Mouse (Mus musculus) frontal cortex, postnatal 10 days (tissue): Measurements from ENCODE around the gene Dop1b.
"Not testable (repeated sequence)": the region's sequence is repeated elsewhere in the genome, so short reads cannot be mapped to it uniquely, and the experiment has no call there.

ENCODE experiments used
- DNase-seq, 2 experiments: peaks; one replicate each; pipeline ENCODE4 v3.0.0; 2022; ENCODE audit warnings: low spot score in 2 of 2, mixed read lengths in 1 of 2

Gene Dop1b

DNA sequence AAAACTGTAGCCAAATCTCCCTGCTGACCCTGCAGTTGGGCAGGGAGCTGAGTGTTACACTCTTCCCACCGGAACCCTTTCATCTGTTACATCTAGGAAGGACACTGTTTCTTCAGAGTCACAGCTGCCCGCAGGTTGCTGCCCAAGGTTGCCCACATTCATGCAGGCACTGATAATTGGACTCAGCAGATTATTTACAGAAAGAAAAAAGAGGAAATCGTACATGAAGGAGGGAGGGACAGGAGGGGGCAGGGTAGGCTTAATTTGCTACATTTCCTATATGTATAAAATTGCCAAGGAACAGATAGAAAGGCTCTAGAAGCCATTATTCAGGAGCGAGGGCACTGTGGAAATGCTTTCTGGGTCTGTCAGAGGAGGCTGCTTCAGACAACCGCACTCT, 44.9 kb downstream of the Dop1b start:
- no peak for DNase-seq

GRCm38 (mm10) chr16:93763378-93763777, 51.7 kb downstream of the Dop1b start:
- no peak for DNase-seq

GRCm38 (mm10) chr16:93764597-93764996, 52.9 kb downstream of the Dop1b start:
- no peak for DNase-seq

DNA sequence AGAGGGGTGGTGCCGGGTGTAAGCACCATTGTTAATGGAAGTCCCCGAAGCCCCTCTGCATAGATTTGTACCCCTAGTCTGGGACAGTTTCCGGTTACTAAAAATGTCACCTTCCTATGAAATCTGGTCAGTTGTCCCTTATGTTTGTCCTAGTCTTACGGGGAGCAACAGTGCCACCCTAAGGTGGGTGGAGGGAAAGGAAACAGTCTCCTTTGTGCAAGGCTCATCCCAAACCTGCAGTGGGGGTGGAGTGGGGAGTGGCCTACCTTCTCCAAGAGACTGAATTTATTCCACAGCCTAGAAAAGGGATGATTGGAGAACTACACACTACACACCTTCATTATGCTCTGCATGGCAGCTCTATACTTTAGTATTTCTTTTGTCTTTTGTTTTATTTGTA, 55.3 kb downstream of the Dop1b start:
- DNase-seq = no peak

DNA sequence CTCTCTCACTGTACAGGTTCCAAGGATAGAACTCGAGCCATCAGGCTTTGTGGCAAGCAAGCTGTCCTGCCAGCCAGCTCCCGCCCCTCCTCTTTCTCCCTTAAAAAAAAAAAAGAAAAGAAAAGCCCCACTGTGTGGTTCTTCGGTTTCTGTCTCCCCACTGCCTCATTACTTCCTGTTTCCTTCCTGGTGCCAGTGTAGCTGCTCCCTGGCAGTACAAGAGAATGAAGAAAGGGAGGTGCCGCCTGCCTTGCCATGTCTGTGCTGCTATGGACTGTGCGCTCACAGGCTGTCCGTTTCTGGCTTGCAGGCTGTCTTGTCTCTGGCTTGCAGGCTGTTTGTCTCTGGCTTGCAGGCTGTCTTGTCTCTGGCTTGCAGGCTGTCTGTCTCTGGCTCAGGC, 55.8 kb downstream of the Dop1b start:
- no peak for DNase-seq

- no peak for DNase-seq
These were observed 57.9 kb downstream of the Dop1b start for GRCm38 (mm10) chr16:93769621-93770020.

DNA sequence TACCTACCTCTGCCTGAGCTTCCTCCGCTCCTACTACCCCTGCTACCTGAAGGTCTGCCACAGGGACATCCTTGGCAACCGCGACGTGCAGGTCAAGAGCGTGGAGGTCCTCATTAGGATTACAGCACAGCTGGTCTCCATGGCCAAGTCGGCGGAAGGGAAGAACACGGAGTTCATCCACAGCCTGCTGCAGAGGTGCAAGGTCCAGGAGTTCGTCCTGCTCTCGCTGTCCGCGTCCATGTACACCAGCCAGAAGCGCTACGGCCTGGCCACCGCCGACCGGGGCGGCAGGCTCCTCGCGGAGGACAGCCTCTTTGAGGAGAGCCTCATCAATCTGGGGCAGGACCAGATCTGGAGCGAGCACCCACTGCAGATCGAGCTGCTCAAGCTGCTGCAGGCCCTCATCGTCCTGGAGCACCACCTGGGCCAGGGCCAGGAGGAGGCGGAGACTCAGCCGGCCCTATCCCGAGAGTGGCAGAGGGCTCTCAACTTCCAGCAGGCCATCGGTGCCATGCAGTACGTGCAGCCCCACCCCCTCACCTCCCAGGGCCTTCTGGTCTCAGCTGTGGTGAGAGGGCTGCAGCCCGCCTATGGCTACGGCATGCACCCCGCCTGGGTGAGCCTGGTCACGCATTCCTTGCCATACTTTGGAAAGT, 58.7 kb downstream of the Dop1b start:
- no peak for DNase-seq

DNA sequence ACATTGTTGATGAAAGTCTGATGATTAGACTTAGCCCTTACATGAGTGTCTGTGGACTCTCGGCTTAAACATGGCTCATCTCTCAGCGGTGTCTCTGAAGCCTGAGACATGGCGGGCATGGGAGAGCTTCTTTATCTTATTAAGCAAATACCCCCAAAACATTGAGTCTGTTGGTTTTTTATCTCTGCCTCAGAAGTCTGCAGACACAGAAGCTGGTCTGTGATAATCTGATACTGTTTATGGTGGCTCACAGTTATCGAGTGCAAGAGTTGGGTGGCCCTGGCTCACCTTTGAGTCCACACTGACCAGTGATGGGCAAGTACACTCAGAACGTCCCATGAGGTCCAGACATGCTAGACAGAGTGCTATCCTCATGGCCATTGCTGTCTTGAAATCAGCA, 63.0 kb downstream of the Dop1b start:
- no peak for DNase-seq

- no peak for DNase-seq
These were observed 64.8 kb downstream of the Dop1b start for GRCm38 (mm10) chr16:93776468-93776867.

DNA sequence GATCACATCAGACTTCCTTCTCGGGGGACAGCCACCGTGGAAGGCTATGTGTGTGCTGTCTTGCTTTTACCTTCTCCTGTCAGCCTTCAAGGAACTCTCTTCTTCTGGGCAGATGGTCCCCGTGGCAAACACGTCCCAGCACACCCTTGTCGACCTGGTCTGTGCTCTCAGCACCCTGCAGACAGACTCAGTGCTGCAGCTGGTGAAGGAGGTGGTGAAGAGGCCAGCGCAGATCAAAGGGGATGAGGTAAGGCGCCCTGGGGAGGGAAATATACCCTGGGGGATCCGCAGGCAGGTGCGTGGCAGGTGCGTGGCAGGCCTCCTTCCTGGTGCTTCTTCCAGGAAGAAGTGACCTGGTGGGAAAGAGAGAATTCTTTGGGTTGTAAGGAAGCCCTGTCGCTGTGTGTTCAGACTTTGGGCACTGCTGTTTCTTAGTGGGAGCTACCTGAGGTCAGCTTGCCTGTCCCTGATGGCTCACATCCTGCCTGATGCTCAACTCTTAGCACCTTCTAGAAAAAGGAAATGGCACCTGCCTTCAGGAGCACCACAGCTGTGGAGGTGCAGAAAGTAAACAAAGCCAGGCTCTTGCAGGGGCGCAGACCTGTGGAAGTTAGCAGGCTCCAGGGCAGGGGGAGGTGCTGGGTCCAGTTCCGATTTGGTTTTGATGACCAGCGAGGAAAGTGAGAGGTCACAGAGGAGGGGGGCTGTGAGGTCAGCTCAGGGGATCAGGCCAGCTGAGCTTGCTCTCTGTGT, 65.7 kb downstream of the Dop1b start:
- DNase-seq = no peak

GRCm38 (mm10) chr16:93778393-93778792, 66.7 kb downstream of the Dop1b start:
- DNase-seq = not testable (repeated sequence)

GRCm38 (mm10) chr16:93779554-93779953, 67.8 kb downstream of the Dop1b start:
- DNase-seq = no peak

- DNase-seq = no peak
These were observed 69.2 kb downstream of the Dop1b start for GRCm38 (mm10) chr16:93780660-93781479.

- DNase-seq = no peak
These were observed 72.5 kb downstream of the Dop1b start for GRCm38 (mm10) chr16:93784175-93784574.

DNA sequence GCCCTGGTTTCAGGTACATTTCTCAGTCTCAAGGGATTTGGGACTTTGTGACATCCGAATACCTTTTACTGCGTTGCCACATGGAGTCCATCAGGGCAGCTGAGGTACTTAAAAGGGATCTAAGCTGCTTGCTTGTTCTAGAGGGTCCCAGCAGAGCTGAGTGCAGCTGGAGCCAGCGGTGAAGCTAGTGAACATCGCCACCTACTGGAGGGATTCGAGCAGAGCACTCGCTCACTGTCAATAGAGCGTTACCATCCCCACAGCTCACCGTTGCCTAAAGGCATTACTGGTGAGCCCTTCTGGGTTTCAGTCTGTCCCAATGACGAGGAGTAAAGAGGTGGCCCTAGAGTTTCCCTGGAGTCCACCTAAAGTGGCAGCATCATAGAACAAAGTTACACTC, 74.1 kb downstream of the Dop1b start:
- DNase-seq = peak in 1 of 2 experiments; percentile 62

- no peak for DNase-seq
These were observed 76.7 kb downstream of the Dop1b start for GRCm38 (mm10) chr16:93788388-93788787.

GRCm38 (mm10) chr16:93788881-93789280, 77.2 kb downstream of the Dop1b start:
- no peak for DNase-seq

GRCm38 (mm10) chr16:93789971-93790755, 78.5 kb downstream of the Dop1b start:
- DNase-seq = no peak

- DNase-seq = no peak
These were observed 81.4 kb downstream of the Dop1b start for GRCm38 (mm10) chr16:93792981-93793630.

GRCm38 (mm10) chr16:93794845-93795244, 83.1 kb downstream of the Dop1b start:
- no peak for DNase-seq

GRCm38 (mm10) chr16:93795391-93795790, 83.7 kb downstream of the Dop1b start:
- no peak for DNase-seq
